Comparison of ENCODE assay signal across 7 mouse cellular contexts in genomic region chr4:124703881-124704796, GRCm38 (mm10). TPM values are rescaled to one million over a fixed set of nuclear protein-coding genes. Genes with fewer than 3 reads are reported as not detected.
DNase-seq lines count a peak whose midpoint lies in the region; ATAC-seq lines count a peak whose summit lies in the region.

No protein-coding gene starts in this region.

- no peak for ATAC-seq in embryonic facial prominence, embryonic 12.5 days (ENCODE audit: insufficient number of reproducible peaks, insufficient read depth, low FRiP score, low TSS enrichment)
- ATAC-seq in midbrain, embryonic 15.5 days (replicated peaks) = no peak
- no peak for ATAC-seq in megakaryocyte-erythroid progenitor cell, adult 5-6 weeks (replicated peaks; ENCODE audit: low FRiP score, low TSS enrichment, poor library complexity, severe bottlenecking)

- peak; percentile 50 to 55 for DNase-seq in spleen, postnatal 36 days (ENCODE audit: low spot score in 2 of 2)
- DNase-seq in spleen, adult 12 weeks (ENCODE audit: low spot score) = no peak
- peak; percentile 71 for DNase-seq in induced T-regulatory cell, adult 2 months (ENCODE audit: low read depth)
- DNase-seq in cerebellum, postnatal 25 days = no peak

- WGBS in embryonic facial prominence, embryonic 12.5 days = 3% methylated on average over 6 of the region's 6 CpGs
- 10% methylated on average over 6 of the region's 6 CpGs for WGBS in midbrain, embryonic 15.5 days

- H3K9me3 ChIP-seq in embryonic facial prominence, embryonic 12.5 days = no peaks in the 10 kb centered on the region
- H3K9me3 ChIP-seq in midbrain, embryonic 15.5 days = no peaks in the 10 kb centered on the region

- peaks cover 26% of the 10 kb centered on the region for H3K36me3 ChIP-seq in embryonic facial prominence, embryonic 12.5 days
- no peaks in the 10 kb centered on the region for H3K36me3 ChIP-seq in midbrain, embryonic 15.5 days (replicated peaks)

- no peaks in the 10 kb centered on the region for H3K27me3 ChIP-seq in embryonic facial prominence, embryonic 12.5 days
- peaks cover 9% of the 10 kb centered on the region for H3K27me3 ChIP-seq in midbrain, embryonic 15.5 days (replicated peaks)

- peak overlapping the region; percentile 40 for H3K9ac ChIP-seq in embryonic facial prominence, embryonic 12.5 days
- no peak overlapping the region for H3K9ac ChIP-seq in midbrain, embryonic 15.5 days

- peak overlapping the region; percentile 96 for H3K27ac ChIP-seq in embryonic facial prominence, embryonic 12.5 days
- peak overlapping the region; percentile 53; the same call in 1 of the 2 replicates for H3K27ac ChIP-seq in midbrain, embryonic 15.5 days

- peak overlapping the region; percentile 22 for H3K4me3 ChIP-seq in embryonic facial prominence, embryonic 12.5 days
- H3K4me3 ChIP-seq in midbrain, embryonic 15.5 days = no peak overlapping the region

- H3K4me1 ChIP-seq in embryonic facial prominence, embryonic 12.5 days = peaks cover 69% of the 10 kb centered on the region
- H3K4me1 ChIP-seq in midbrain, embryonic 15.5 days = peaks cover 38% of the 10 kb centered on the region

- peak overlapping the region; percentile 80 for H3K4me2 ChIP-seq in embryonic facial prominence, embryonic 12.5 days (replicated peaks)
- H3K4me2 ChIP-seq in midbrain, embryonic 15.5 days = peak overlapping the region; percentile 26; the same call in 1 of the 2 replicates

RNA-seq across cellular contexts. Expression of gene Fhl3, which starts 3.6 kb away (rescaled TPM):
- 12.5 and 14.3 TPM in 2 replicates for polyA plus RNA-seq in embryonic facial prominence, embryonic 12.5 days (2016; fragmentation: Nextera tagmentation; extraction: Ambion mirVana)
- polyA plus RNA-seq in midbrain, embryonic 15.5 days (2015; fragmentation: Nextera tagmentation; extraction: Ambion mirVana) = 1.6 and 2.2 TPM in 2 replicates
- 3.3 and 5.3 TPM in 2 replicates for total RNA-seq in megakaryocyte-erythroid progenitor cell, adult 5-6 weeks (2014; fragmentation: Nextera tagmentation)
- 0.42 and 4.1 TPM in 2 replicates for total RNA-seq in megakaryocyte-erythroid progenitor cell, adult 5-6 weeks (2017)

RNA-seq across cellular contexts. Expression of gene Sf3a3, which starts 10.4 kb away (rescaled TPM):
- polyA plus RNA-seq in embryonic facial prominence, embryonic 12.5 days (2016; fragmentation: Nextera tagmentation; extraction: Ambion mirVana) = 205 and 210 TPM in 2 replicates
- polyA plus RNA-seq in midbrain, embryonic 15.5 days (2015; fragmentation: Nextera tagmentation; extraction: Ambion mirVana) = 110 and 112 TPM in 2 replicates
- total RNA-seq in megakaryocyte-erythroid progenitor cell, adult 5-6 weeks (2014; fragmentation: Nextera tagmentation) = 99.2 and 101 TPM in 2 replicates
- total RNA-seq in megakaryocyte-erythroid progenitor cell, adult 5-6 weeks (2017) = 208 and 222 TPM in 2 replicates

RNA-seq across cellular contexts. Expression of gene Utp11, which starts 10.7 kb away (rescaled TPM):
- 81.1 and 86.4 TPM in 2 replicates for polyA plus RNA-seq in embryonic facial prominence, embryonic 12.5 days (2016; fragmentation: Nextera tagmentation; extraction: Ambion mirVana)
- polyA plus RNA-seq in midbrain, embryonic 15.5 days (2015; fragmentation: Nextera tagmentation; extraction: Ambion mirVana) = 36.8 and 41.8 TPM in 2 replicates
- 54.9 and 55.0 TPM in 2 replicates for total RNA-seq in megakaryocyte-erythroid progenitor cell, adult 5-6 weeks (2014; fragmentation: Nextera tagmentation)
- total RNA-seq in megakaryocyte-erythroid progenitor cell, adult 5-6 weeks (2017) = 101 and 103 TPM in 2 replicates

RNA-seq across cellular contexts. Expression of gene Inpp5b, which starts 37.5 kb away (rescaled TPM):
- 28.7 and 29.5 TPM in 2 replicates for polyA plus RNA-seq in embryonic facial prominence, embryonic 12.5 days (2016; fragmentation: Nextera tagmentation; extraction: Ambion mirVana)
- 22.4 and 29.1 TPM in 2 replicates for polyA plus RNA-seq in midbrain, embryonic 15.5 days (2015; fragmentation: Nextera tagmentation; extraction: Ambion mirVana)
- 77.5 and 89.7 TPM in 2 replicates for total RNA-seq in megakaryocyte-erythroid progenitor cell, adult 5-6 weeks (2014; fragmentation: Nextera tagmentation)
- 43.6 and 56.5 TPM in 2 replicates for total RNA-seq in megakaryocyte-erythroid progenitor cell, adult 5-6 weeks (2017)

RNA-seq across cellular contexts. Expression of gene Pou3f1, which starts 47.5 kb away (rescaled TPM):
- 2.9 and 3.6 TPM in 2 replicates for polyA plus RNA-seq in embryonic facial prominence, embryonic 12.5 days (2016; fragmentation: Nextera tagmentation; extraction: Ambion mirVana)
- 16.8 and 22.6 TPM in 2 replicates for polyA plus RNA-seq in midbrain, embryonic 15.5 days (2015; fragmentation: Nextera tagmentation; extraction: Ambion mirVana)
- not detected in 2 replicates for total RNA-seq in megakaryocyte-erythroid progenitor cell, adult 5-6 weeks (2014; fragmentation: Nextera tagmentation)
- total RNA-seq in megakaryocyte-erythroid progenitor cell, adult 5-6 weeks (2017) = 0.23 TPM in 1 of 2 replicates, not detected in the other

Comparison
In these comparisons a context has a peak if more than half of its experiments do, and no peak if none do; other contexts are left out.
1. DNase-seq: peak in spleen, postnatal 36 days (2 of 2) and induced T-regulatory cell, adult 2 months (single experiment); none in spleen, adult 12 weeks (single experiment) and cerebellum, postnatal 25 days (0 of 2).